Mouse (Mus musculus) naive thymus-derived CD4-positive, alpha-beta T cell, adult 2 months (primary cell): ENCODE results near the gene Ighmbp2.
A peak's percentile ranks its signal among the peaks of the same experiment; 100 is the strongest.
"Not testable (repeated sequence)": the region's sequence is repeated elsewhere in the genome, so short reads cannot be mapped to it uniquely, and the experiment has no call there.

Experiments used
- DNase-seq: peaks from one replicate; pipeline ENCODE4 v3.0.0-alpha.2; 2011; ENCODE audit warnings: low read depth

Ighmbp2 gene

GRCm38 (mm10) chr19:3281886-3282285 is 931 bp downstream of the Ighmbp2 start:
- DNase-seq: peak; percentile 8

GRCm38 (mm10) chr19:3275744-3276365 is 7.0 kb downstream of the Ighmbp2 start:
- no peak for DNase-seq

- DNase-seq: no peak
Observed at GRCm38 (mm10) chr19:3273331-3273730, 9.5 kb downstream of the Ighmbp2 start.

DNA sequence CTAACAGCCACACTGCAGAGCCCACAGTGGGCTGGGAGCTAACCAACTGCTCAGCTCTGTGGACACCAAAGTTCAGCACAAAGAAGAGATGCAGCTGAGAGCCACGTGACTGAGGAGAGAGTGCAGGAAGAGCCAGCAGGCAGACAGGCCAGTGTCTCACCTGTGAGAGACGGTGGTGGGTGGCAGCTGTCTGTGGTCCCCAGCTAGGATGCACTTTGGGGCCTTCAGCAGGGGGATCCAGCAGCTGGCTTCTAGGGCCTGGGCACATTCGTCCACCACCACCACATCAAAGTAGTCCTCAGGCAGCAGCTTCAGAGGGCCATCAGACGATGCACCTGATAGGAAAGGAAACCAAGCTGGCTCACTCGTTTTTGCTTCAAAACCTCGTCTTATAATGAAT is 11.5 kb downstream of the Ighmbp2 start:
- no peak for DNase-seq

DNA sequence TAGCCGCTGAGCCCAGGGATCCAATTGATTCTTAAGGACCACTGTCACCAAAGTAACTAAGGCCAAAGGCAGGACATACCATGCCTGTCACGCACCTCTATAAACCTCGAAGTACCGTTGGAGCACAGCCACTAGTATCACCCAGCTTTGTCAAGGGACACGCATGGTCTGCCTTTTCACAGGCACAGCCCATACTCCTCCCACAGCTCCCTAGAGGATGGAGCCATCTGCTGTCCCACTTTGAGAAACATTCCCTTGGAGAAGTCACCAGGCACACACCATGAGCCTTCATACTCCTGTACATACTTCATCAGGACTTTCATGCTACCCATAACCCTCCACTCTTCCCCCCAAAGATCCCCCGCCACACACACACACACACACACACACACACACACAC is 13.0 kb downstream of the Ighmbp2 start:
- DNase-seq: no peak

DNA sequence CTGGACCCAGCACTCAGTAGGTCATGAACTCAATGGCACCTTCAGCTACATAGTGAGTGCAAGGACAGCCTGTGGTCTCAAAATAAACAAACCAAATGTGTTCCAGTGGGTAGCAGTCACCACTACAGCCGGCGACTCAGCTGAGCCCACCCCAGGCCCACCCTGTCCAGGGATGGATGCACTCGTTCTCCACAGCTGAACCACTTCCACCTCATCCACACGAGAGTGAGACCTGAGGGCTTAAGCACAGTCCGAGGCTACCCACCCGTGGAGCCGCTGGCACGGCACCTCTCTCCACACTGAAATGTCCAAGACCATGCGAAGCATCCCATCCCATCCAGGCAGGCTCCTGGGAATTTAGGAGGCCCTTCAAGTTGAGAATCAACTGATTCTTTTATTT is 13.5 kb downstream of the Ighmbp2 start:
- DNase-seq: no peak

- DNase-seq: no peak
Observed at GRCm38 (mm10) chr19:3268218-3268980, 14.4 kb downstream of the Ighmbp2 start.

GRCm38 (mm10) chr19:3267340-3267739 is 15.5 kb downstream of the Ighmbp2 start:
- no peak for DNase-seq

- no peak for DNase-seq
Observed at GRCm38 (mm10) chr19:3266676-3267075, 16.1 kb downstream of the Ighmbp2 start.

DNA sequence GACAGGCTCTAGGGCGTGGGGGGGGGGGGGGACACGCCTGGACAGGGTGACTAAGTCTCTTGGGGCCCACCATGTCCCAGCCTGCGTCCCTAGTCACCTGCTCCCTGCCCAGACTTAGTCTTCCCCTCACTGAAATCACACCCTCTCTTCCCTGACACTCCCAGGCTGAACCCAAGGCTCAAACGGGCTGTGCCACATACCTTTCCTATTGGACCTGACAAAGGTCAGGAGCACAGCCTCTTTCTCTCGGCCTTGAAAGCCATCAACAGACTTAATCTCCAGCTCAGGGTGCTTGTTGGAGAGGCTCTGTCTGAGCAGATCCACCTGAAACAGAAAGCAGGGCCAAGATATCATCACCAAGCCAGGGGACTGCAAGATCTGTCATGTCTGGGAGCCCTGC is 16.7 kb downstream of the Ighmbp2 start:
- no peak for DNase-seq

DNA sequence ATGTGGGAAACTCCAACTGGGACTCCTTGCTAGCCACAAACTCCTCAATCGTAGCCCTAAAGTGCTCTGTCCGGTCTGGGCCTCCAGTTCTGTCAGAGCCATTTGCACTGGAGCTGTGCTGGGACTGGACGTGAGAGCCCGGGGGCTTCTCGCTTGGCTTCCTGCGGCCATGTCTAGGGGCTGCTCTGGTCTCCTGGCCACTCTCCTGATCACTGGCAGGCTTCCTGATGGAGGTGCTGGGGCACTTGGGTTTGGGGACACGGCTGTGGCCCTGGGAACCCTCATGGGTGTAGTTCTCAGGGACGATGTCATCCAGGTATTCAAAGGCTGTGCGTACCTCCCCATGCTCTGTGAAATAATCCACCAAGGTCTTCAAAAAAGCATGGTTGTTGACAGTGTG is 17.6 kb downstream of the Ighmbp2 start:
- DNase-seq: no peak

- no peak for DNase-seq
Observed at GRCm38 (mm10) chr19:3264348-3264747, 18.5 kb downstream of the Ighmbp2 start.

DNA sequence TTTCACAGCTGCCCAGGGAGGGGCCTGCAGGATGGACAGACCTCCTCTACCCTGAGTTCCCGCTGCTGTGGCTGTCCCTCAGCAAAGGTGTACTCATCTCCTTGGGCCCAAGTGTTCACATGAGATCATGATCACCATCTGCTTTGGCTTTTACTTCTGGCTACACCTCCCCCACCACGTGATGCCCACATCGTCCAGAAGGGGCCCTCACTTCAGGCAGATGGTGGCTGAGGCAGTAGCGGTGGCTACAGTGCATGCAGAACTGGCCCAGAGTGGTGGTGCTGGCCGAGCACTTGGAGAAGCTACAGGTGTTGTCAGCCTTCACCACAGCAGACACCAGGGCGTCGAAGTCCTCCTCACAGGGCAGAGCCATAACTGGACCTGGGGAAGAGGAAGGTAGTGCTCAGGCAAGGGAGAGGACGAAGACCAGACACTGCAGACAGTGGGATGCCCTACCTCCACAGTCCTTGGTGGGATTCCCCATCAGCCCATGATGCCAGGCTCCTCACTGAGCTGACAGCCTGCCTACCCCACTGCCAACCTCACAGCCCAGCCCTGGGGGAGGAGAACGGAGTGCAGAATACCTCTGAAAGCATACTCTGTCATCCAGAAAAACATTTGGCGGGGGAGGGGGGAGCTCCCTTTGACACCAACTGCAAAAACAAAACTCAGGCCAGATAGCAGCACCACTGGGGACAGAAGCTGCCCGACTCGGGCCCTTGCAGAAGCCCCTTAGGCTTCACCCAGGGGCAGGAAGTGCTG is 20.9 kb downstream of the Ighmbp2 start:
- DNase-seq: no peak

DNA sequence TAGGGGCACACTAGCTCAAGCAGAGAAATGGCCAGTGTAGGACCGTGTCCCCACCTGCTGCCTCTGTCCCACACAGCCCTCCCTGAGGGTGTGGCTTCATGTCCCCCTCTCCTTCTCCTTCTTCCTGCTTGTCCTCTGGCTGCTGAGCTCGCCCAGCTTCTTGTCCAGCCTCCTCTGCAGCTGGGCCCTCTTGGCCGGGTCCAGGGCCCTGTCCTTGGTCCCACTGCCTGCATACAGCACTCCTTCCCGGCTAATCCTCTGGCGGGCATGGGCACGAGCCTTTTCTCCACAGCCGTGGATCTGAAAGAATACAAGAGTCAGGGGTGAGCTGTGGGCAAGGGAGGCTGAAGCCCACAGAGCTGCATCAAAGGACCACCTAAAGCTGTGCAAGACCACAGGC is 21.5 kb downstream of the Ighmbp2 start:
- DNase-seq: no peak

GRCm38 (mm10) chr19:3260591-3260990 is 22.2 kb downstream of the Ighmbp2 start:
- no peak for DNase-seq

- DNase-seq: no peak
Observed at GRCm38 (mm10) chr19:3260016-3260415, 22.8 kb downstream of the Ighmbp2 start.

GRCm38 (mm10) chr19:3225261-3225660 is 57.6 kb downstream of the Ighmbp2 start:
- DNase-seq: not testable (repeated sequence)

DNA sequence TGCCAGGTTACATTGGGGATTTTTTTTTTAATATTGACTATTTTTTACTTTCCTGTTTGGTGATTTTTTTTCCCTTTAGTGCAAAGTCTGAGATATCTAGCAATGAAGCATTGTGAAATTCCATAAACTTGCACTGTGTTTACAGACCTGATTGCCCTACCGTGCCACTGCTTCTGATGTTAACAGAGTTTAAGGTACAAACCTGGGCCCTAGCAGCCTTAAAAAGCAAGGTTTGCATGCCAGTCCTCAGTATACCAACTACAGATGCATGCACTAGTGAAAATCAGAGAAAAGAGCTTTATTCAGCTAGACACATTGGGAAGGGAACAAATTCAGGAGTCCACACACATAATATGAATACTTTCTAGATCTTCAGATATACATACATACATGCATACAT is 67.9 kb downstream of the Ighmbp2 start:
- not testable (repeated sequence) for DNase-seq
